In genomic region chr5:65424215-65424614, GRCm38 (mm10) we compare ENCODE assay signal across 1 mouse cellular context.
TF ChIP-seq lines count a peak whose summit lies in the region.

No protein-coding gene starts in this region.

TF ChIP-seq in MEL, 35 proteins besides CTCF, POLR2A, EP300 and RAD21:
- TF ChIP-seq SIN3A (IDR thresholded peaks at IDR 0.05; ENCODE audit: low read length) (no peak), ZC3H11A (IDR thresholded peaks at IDR 0.05; ENCODE audit: low read depth, low read length) (no peak), RCOR1 (IDR thresholded peaks at IDR 0.05; ENCODE audit: low read depth, low read length) (0 out of 2 replicates have a peak, but pooled peaks have one; percentile 42), GATA1 (IDR thresholded peaks at IDR 0.05; ENCODE audit: low read depth, low read length) (no peak)
